Mouse (Mus musculus): ENCODE data around the gene Cuedc1.

The Cuedc1 gene

GRCm38 (mm10) chr11:88118817-88119642, 21.2 kb downstream of the Cuedc1 start:
- no peak for DNase-seq

- DNase-seq, result no peak
Observed at GRCm38 (mm10) chr11:88122545-88122944, 24.7 kb downstream of the Cuedc1 start.

GRCm38 (mm10) chr11:88123021-88123420, 25.2 kb downstream of the Cuedc1 start:
- no peak for DNase-seq

DNA sequence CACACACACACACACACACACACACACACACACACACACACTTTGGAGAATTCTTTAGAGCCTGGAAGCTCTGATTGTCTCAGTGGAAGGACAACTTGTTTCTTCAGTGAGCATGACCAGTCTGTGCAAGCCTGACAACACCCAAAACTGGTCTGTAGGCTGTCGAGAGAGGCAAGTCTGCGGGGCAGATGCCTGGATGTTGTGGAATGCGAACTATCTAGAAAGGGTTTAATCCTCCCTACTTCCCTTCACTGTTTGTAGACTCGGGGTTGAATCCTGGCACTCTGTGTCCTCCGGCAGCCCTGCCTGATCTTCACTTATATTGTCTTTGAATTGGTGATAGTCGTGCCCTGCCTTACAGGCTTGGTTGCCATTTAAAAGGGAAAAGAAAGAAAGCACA, 25.9 kb downstream of the Cuedc1 start:
- no peak for DNase-seq

GRCm38 (mm10) chr11:88125483-88125882, 27.6 kb downstream of the Cuedc1 start:
- no peak for DNase-seq

DNA sequence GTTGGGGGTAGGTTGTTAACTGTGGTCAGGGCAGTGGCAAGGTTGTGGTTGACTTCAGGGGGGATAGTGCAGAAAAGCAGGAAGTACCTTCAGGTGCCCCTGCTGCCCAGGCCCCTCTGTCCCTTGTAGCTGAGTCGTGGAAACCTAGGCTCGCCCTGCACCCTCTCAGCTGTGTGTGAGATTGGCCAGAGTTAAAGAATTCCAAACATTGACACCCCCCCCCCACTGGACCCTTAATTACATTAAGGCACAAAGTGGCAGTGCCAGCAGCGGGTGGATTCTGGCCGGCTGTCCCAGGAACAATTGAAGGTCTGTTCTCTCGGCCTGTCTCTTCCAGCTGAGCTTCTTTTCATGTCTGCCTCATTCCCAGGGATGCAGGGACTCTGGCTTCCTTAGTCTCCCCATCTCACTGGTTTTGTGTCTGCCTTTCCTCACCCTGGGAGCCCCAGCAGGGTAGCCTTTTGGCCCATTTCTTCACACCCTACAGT, 28.5 kb downstream of the Cuedc1 start:
- DNase-seq, result no peak

DNA sequence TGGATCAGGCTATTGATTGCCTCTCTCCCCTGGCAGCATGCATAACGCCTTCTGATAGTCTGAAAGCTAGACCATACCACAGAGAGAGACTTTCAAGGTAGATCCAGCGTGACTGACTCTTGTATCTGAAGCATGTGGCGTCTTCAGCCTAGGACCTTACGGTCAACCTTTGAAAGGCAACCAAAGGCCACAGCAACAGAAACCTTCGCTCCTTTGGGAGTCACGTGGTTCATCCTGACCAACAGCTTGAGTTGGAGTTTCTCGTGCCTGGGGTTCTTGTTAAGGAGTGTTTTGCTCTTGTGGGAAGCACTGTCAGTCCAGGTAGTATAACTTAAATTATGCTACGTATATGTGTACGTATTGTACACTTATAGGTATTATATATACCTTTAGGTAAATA, 30.6 kb downstream of the Cuedc1 start:
- no peak for DNase-seq

DNA sequence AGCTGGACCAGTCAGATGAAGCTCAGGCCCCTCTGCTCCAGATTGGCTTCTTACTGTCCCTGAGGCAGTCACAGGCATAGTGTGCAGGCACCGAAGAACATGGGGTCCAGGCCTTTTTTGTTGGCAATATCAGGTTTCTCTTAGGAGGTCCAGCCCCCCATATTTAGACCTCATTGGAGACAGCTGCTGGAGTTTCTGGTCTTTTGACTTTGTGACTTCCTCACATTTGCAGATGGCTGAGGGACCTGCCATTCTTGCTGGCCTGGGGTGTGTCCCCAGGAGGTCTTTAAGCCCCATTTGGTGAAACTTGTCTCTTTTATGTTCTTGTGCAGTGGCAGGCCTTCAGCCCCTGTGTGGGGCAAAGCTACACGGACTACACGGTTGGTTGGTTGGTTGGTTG, 31.4 kb downstream of the Cuedc1 start:
- no peak for DNase-seq

GRCm38 (mm10) chr11:88129935-88130334, 32.1 kb downstream of the Cuedc1 start:
- no peak for DNase-seq

DNA sequence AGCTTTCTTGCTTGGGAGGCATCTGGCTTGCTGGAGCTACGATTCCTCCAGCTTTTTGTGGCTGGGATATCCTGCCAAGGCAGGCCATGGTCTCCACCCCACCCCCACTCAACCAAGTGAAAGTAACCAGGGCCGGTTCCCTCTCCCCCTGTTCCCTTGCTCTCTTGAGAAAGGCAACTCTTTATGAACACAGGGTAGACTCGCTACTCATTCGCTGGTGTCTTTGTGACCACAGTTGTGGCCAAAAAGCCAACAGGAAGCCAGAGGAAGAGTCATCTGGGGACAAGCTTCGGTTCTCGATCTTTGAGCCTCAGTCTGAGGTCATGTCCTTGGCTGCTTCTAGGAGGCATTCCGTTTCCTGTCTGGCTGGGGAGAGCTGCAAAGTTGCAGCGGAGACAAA, 34.0 kb downstream of the Cuedc1 start:
- DNase-seq, result peak; percentile 53

DNA sequence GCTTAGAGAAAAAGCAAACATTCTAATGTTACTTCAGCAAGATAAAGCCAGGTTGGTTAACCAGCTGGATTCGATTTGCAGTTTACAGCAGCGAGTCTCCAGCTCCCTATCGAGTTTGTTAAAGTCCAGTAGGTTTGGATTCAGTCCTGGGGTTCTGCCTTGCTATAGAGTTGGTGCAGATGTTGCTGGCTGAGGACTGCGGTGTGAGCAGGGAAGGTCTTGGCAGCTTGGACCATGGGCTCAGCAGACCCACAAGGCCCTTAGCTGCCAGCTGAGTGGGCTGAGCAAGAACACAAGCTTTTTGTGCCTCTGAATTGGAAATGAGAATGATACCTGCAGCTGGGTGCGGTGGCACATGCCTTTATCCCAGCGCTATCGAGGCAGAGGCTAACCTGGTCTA, 37.4 kb downstream of the Cuedc1 start:
- no peak for DNase-seq

DNA sequence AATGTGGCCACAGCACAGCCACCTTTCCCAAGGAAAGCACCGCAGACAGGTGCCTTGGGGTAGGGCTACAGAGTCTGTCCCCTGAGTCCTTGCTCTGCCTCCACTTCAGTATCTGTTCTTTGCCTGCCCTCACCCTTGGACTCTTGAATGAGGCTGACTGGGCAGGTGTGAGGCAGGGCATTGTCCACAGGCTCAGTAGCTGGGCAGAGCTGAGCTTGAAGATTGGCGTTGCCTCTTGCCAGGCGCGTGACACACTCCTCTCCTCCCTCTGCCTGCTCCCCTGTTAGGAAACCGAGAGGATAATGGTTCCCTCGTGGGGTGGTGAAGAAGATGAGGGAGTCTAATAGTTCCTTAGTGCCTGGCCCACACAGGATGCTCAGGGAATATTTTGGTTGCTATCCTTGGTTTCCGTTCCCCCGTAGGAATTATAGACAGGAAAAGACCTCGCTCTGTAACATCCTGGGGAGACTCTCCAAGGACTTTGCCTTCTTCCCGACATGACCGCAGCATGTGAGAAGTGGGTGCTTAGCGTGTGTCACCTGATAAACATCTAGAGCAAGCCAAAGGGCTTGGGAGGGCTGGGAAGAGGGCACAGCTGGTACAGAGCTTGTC, 40.1 kb downstream of the Cuedc1 start:
- DNase-seq, result no peak

DNA sequence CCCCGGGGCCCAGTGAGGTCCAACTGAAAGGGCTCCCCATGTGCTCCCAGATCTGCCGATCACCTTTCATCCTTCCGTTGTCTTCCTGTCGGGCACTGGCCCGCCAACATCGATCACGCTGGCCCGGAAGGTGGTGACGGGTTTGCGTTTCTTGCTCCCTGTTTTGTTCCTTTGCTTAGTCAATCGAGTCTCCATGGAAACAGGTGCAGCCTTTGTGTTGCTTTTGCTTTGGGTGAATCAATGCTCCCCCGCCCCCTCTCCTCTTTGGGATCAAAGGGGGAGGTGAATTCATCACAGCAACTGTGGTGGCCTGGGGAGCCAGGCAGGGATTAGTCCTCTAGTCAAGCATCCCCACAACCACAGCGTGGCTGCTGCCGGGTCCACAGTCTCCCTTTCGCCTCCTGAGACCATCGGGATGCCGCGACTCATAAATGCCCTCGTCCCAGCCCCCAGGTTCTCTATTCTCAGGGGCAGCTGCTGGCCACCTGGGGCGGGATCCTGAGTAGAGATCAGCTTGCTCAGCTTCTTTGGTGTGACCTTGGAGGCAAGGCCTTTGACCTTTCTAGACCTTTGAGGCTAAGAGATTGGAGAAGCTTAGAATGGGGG, 41.5 kb downstream of the Cuedc1 start:
- no peak for DNase-seq

DNA sequence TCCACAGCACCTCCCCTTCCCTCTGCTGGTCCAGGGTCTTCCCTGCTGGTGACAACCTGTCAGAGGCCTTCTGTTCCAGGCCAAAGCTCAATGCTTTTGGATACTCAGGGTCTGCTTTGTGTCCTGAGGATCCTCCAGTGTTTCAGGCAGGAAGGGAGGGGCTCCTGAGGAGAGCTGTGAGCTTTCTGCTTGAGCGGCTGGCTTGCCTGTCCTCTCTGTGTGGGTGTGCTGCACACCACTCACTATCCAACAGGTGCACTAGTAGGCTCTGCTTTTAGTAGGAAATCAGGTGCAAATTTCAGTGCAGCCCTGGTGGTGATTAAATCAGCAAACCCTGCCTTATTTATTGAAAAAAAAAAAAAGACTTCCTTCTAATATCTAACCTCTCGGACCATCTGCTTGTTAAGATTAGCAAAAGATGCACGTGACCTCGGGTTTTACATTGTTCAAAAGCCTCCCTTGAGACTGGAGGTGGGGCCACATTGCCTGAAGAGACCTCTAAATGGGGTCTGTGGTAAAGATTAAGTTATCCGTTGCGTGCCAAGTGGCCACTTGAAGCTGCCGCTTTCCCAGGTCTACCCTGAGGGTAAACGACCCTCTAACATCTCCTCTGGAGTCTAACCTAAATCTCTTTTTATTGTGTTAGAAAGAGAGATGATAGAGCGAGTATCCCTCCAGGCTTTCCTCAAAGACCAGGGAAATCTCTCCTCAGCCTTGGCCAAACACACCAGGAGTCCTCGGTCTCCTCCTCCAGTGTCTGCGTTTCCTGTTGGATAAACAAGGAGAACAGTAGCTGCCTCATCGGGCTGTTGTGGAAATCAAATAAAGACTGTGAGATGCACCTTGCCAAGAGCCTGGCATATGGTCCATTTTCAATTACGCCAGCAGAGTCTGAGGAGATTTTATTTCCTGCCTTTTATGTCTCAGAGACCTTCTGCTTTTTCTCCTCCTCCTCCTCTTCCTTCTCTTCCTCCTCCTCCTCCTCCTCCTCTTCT, 42.5 kb downstream of the Cuedc1 start:
- DNase-seq, result peak; percentile 31

DNA sequence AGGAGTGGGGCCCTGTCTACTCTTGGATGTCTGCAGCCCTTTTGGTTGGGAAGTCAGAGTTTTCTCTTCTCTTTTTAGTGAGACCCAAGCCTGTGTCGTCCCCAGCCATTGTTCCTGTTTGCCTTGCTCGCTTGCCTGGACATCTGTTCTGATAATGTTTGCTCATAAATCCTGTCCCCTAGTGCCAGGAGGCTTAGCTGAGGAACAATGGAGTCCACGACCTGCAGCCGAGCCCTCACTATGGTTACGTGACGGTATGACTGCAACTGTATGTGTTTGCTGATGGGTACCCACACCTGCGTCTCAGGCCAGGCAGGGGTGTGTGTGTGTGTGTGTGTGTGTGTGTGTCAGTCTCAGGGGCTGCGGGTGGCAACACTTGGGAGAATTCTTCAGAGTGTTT, 44.5 kb downstream of the Cuedc1 start:
- no peak for DNase-seq

- DNase-seq, result no peak
Observed at GRCm38 (mm10) chr11:88144100-88144499, 46.2 kb downstream of the Cuedc1 start.

- peak; percentile 75 for DNase-seq
Observed at GRCm38 (mm10) chr11:88145214-88146006, 47.6 kb downstream of the Cuedc1 start.

DNA sequence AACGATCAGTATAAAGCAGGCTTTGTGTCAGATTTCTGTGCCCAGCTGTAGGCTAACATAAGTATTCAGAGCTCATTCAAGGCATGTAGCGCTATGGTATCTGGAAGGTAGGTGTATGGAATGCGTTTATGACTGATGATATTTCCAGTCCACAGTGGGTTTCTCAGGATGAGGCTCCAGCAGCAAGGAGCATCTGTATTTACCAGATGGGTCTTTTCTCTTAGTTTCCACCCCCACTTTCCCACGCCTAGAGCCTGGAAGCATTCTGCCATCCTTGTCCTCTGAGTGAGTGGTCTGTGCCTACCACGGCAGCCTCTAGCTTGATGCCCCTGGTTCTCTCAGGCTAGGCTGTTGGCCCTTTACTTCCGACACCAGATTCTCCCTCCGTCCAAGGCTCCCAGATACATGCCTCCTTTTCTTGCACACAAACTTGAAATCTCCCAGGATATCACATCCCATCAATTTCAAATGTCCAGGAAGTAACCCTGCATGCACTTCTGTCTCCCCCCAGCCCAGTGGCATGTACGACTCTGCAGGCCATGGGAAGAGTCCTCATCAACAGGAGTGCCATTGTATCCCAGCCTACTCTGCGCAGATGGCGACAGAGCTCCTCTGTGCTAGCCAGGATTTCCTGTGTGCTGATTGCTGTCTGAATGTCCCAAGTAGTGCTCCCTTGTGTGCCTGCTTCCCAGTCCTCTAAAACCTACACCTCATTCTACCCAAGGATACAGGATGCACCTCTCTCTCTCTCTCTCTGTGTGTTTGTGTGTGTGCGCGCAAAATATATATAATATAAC, 48.6 kb downstream of the Cuedc1 start:
- DNase-seq, result no peak

DNA sequence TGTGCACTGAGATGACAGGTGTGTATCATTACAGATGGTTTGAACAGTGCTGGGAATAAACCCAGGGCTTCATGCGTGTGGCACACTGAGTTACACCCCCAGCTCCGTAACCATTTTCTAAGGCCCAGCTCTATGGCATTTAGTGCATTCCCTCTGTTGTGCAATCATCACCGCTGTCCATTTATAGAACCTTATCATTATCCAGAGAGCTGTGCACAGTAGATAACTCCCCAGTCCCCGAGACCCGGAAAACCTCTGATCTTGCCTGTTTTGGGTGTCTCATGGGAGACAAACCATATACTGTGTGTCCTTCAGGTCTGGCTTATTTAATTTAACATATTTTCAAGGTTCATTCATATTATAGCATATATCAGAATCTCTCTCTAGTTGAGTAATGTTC, 49.5 kb downstream of the Cuedc1 start:
- no peak for DNase-seq

- no peak for DNase-seq
Observed at GRCm38 (mm10) chr11:88148015-88148637, 50.3 kb downstream of the Cuedc1 start.
